Mouse (Mus musculus) heart, postnatal 14 days (tissue): ENCODE data around the gene Rapgef3. TPM values are rescaled to one million over a fixed set of nuclear protein-coding genes. Genes with fewer than 3 reads are reported as not detected.

ENCODE experiments used
- total RNA-seq, 2 experiments: library from RNA; stranded (reverse); gene quantifications; 2 replicates each; pipeline ENCODE4 v1.2.3; 2021

The Rapgef3 gene
- total RNA-seq, 2 experiments from 2014 or later = 32.7 to 34.3 TPM

Other genes with a start within 250 kb of the Rapgef3 start
- gene Rpap3, start 62.1 kb downstream of the Rapgef3 start, total RNA-seq = 10 to 100 TPM; 11.5 to 12.4 TPM
- gene Endou, start 36.6 kb downstream of the Rapgef3 start, total RNA-seq = 1 to 10 TPM; 1.8 to 4.9 TPM
- 10 to 100 TPM; 78.3 to 78.9 TPM for gene Slc48a1, start 10.5 kb upstream of the Rapgef3 start, total RNA-seq
- 10 to 100 TPM; 45.9 to 52.5 TPM for gene Hdac7, start 76.5 kb upstream of the Rapgef3 start, total RNA-seq
- 1 to 10 TPM; 1.3 to 1.9 TPM for gene Vdr, start 142.7 kb upstream of the Rapgef3 start, total RNA-seq
- 10 to 100 TPM; 12.4 to 12.7 TPM for gene Tmem106c, start 196.2 kb upstream of the Rapgef3 start, total RNA-seq
- gene Col2a1, start 236.7 kb upstream of the Rapgef3 start, total RNA-seq = 1 to 10 TPM in 1 of 2 experiments, under 1 TPM in 1; 0.41 to 1.0 TPM